Mouse (Mus musculus) limb, embryonic 14.5 days (tissue): ENCODE measurements around the gene Ubr1. TPM values are rescaled to one million over a fixed set of nuclear protein-coding genes. Genes with fewer than 3 reads are reported as not detected.

Source experiments
- ATAC-seq: fragments of 200-750 bp; cut with Nextera tagmentation; 2 replicates; pipeline ENCODE4 v1.8.0; 2017; ENCODE audit warnings: low read depth, moderate number of reproducible peaks, moderate TSS enrichment; ENCODE audit not compliant: low FRiP score
- DNase-seq: peaks from one replicate; pipeline ENCODE4 v3.0.0-alpha.2; 2015; ENCODE audit warnings: low spot score
- H3K27ac ChIP-seq: fragments of 300-500 bp; sonication (generic); replicated peaks from 2 replicates; pipeline ENCODE4 v1.5.1; 2014; ENCODE audit warnings: low read depth, mild to moderate bottlenecking, low read length, moderate library complexity, mixed read lengths
- H3K27me3 ChIP-seq: fragments of 300-500 bp; sonication (generic); 2 replicates; pipeline ENCODE4 v1.6.1; 2014; ENCODE audit warnings: low read length, mixed read lengths; ENCODE audit not compliant: control insufficient read depth, insufficient read depth
- H3K36me3 ChIP-seq: fragments of 300-500 bp; sonication (generic); 2 replicates; pipeline ENCODE4 v1.6.1; 2014; ENCODE audit warnings: mild to moderate bottlenecking, low read length, moderate library complexity, mixed read lengths; ENCODE audit not compliant: control insufficient read depth, insufficient read depth
- H3K4me1 ChIP-seq: fragments of 300-500 bp; sonication (generic); 2 replicates; pipeline ENCODE4 v1.6.1; 2014; ENCODE audit warnings: antibody characterized with exemption, low read length, mixed read lengths; ENCODE audit not compliant: control insufficient read depth, insufficient read depth
- H3K4me2 ChIP-seq: fragments of 300-500 bp; sonication (generic); replicated peaks from 2 replicates; pipeline ENCODE4 v1.6.1; 2014; ENCODE audit warnings: low read depth, mild to moderate bottlenecking, low read length, moderate library complexity; ENCODE audit not compliant: severe bottlenecking
- H3K4me3 ChIP-seq: fragments of 300-500 bp; sonication (generic); replicated peaks from 2 replicates; pipeline ENCODE4 v1.5.1; 2014; ENCODE audit warnings: low read length
- H3K9ac ChIP-seq: fragments of 300-500 bp; sonication (generic); 2 replicates; pipeline ENCODE4 v1.6.1; 2014; ENCODE audit warnings: mild to moderate bottlenecking, low read depth, low read length, moderate library complexity; ENCODE audit not compliant: severe bottlenecking
- H3K9me3 ChIP-seq: fragments of 300-500 bp; sonication (generic); 2 replicates; pipeline ENCODE4 v1.6.1; 2016; ENCODE audit warnings: low read length; ENCODE audit not compliant: control insufficient read depth
- POLR2A ChIP-seq: fragments of 200-500 bp; IDR thresholded peaks from 2 replicates; pipeline ENCODE4 v1.8.0; 2012; ENCODE audit warnings: inconsistent platforms, mild to moderate bottlenecking, moderate library complexity, borderline replicate concordance; ENCODE audit not compliant: insufficient read depth, insufficient read length; ENCODE audit errors: extremely low read depth
- WGBS: fragments of 180-500 bp; shearing (Covaris S2); extraction: QIAGEN DNeasy Blood & Tissue Kit; methylation state at CpG from one replicate; pipeline ENCODE4 v1.1.7; 2014; 5-methylcytosine and 5-hydroxymethylcytosine counted together
- polyA plus RNA-seq, 2 experiments: library from polyadenylated mRNA; depleted of rRNA in 1 of 2; stranded (reverse) in 1 of 2; unstranded in 1 of 2; fragments of >200 nt; fragmentation: Nextera tagmentation in 1 of 2; extraction: Ambion mirVana in 1 of 2; gene quantifications; 2 replicates each; pipeline versions ENCODE4 v1.2.1 to v1.2.3; 2012 to 2014

Gene Ubr1
- polyA plus RNA-seq, 2 experiments, result 16.8 to 22.6 TPM

DNA sequence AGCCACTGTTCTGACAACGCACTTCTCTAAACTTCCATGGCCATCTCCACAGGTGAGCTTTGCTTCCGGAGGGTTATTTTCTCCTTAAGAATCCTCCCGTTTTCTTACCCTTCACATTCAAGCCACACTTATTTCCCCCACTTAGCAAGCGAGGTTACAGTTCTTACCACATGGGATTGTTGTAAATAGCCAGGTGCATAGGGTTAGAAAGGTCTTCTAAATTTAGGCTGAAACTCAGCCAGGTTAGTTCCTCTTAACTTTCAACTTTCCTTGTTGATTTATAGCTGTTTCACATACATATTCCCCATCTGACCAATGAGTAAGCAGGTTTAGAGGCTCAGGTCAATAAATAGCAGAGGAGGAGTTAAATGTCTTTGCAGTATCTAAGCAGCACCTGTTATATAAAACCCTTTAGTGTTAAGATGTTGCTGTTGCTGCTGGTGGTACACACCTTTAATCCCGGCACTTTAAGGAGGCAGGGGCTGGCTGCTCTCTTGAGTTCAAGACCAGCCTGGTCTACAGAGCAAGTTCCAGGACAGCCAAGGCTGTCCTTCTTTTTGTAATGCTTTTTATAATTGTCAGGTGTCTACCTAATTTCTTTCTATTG, 38.7 kb upstream of the Ubr1 start:
- DNase-seq (no peak), ATAC-seq (no peak)
- Histone ChIP-seq H3K9ac (peak overlapping the region; percentile 67), H3K27me3 (no peaks in the 10 kb centered on the region), H3K27ac (no peak overlapping the region), H3K36me3 (peaks cover 18% of the 10 kb centered on the region), H3K4me3 (peak overlapping the region; percentile 67), H3K4me2 (peak overlapping the region; percentile 88), H3K4me1 (peaks cover 7% of the 10 kb centered on the region), H3K9me3 (no peaks in the 10 kb centered on the region)
- WGBS, result 25% methylated on average over 5 of the region's 5 CpGs
- TF ChIP-seq POLR2A, result no peak

DNA sequence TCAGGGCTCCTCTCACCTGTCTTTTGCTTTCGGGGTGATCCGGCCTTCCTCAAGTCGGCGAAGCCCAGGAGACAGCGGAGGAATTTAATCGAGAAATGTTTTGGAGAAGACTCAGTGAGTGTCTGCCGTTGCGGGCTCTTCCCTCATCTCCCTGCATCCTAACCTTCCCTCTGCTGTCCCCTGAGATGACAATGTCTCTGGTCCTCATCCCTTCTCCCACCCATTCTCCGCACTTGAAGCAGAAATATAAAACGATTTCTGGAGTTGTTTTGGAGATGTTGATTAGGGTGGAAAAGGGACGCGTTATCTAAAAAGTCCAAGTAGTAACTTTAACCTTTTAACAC, 38.1 kb upstream of the Ubr1 start:
- WGBS, result 1% methylated on average over 12 of the region's 12 CpGs
- no peak for TF ChIP-seq POLR2A
- peak overlapping the region; percentile 67 for H3K9ac ChIP-seq
- DNase-seq (no peak), ATAC-seq (no peak)
- peak overlapping the region; percentile 88 for H3K4me2 ChIP-seq
- no peaks in the 10 kb centered on the region for H3K9me3 ChIP-seq
- peak overlapping the region; percentile 67 for H3K4me3 ChIP-seq
- H3K36me3 ChIP-seq, result peaks cover 16% of the 10 kb centered on the region
- peaks cover 7% of the 10 kb centered on the region for H3K4me1 ChIP-seq
- H3K27ac ChIP-seq, result no peak overlapping the region
- no peaks in the 10 kb centered on the region for H3K27me3 ChIP-seq

DNA sequence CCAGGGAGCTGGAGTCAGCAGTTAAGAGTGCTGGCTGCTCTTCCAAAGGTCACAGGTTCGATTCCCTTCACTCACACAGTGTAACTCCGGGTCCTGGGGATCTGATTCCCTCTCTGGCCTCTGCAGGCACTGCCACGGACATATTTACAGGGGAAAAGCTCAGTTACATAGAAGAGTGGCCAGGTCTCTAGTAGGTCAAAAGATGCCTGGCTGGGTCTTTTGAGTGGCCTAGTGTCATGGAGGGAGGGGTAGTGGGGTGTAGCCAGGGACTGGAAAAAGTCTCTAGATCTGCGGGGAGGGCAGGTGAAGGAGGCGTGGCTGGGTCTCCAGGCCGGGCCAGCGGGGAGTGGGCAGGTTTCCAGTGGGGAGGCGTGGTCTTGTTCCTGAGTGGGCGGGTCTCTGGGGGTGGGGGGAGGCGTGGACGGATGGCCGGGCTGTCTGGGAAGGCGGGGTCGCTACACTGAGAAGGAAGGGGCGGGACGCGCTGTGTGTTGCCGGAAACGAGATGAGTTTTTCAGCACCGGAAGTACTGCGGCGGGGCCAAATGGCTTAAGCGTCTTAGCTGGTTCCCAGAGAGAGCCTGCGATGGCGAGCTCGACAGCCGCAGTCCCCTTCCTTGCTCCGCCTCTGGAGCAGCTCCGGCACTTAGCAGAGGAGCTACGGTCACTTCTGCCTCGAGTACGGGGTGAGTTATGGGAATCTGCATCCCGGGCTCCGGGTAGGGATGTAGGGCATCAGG, 37.6 kb upstream of the Ubr1 start, which contains the start of gene Ccndbp1:
Gene Ccndbp1, plus strand, starts transcription at position 479 of the 739 bp plus-strand sequence.
- Histone ChIP-seq H3K27me3 (no peaks in the 10 kb centered on the region), H3K4me2 (peak within 1 kb of the TSS; percentile 88), H3K4me1 (peaks cover 7% of the 10 kb centered on the region), H3K27ac (0 out of 2 replicates have a peak within 1 kb of the TSS, but pooled peaks have one; percentile 26), H3K9ac (peak within 1 kb of the TSS; percentile 67), H3K9me3 (no peaks in the 10 kb centered on the region), H3K36me3 (peaks cover 13% of the 10 kb centered on the region), H3K4me3 (peak within 1 kb of the TSS; percentile 67)
- ATAC-seq, result peak; percentile 99
- TF ChIP-seq POLR2A, result peak; percentile 46; the same call in 1 of the 2 replicates
- DNase-seq, result peak; percentile 93
- 4% methylated on average over 28 of the region's 34 CpGs for WGBS

DNA sequence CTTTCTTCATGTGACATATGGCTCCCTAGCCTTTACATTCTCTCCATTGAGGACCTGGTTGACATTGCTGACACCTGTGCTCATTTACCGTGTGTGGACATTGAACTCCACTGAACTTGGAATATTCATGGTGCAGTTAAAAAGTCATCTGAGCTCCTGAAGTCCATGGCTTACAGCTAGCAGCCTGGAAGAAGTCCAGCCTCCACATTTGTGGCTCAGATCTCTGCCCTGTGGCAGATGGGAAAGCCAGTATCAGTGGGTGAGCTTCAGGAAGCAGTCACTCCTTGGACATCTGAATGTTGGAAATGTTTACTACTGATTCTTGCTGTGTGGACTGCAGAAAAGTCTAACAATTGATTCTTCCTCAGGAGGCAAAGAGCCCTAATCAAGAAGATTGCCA, 36.5 kb upstream of the Ubr1 start:
- Histone ChIP-seq H3K27me3 (no peaks in the 10 kb centered on the region), H3K36me3 (peaks cover 2% of the 10 kb centered on the region; the same call in 1 of the 2 replicates), H3K27ac (no peak overlapping the region), H3K4me1 (peaks cover 7% of the 10 kb centered on the region), H3K4me3 (no peak overlapping the region), H3K9ac (no peak overlapping the region), H3K9me3 (no peaks in the 10 kb centered on the region), H3K4me2 (no peak overlapping the region)
- no peak for TF ChIP-seq POLR2A
- 74% methylated on average over 1 of the region's 1 CpGs for WGBS
- no peak for DNase-seq
- ATAC-seq, result no peak

DNA sequence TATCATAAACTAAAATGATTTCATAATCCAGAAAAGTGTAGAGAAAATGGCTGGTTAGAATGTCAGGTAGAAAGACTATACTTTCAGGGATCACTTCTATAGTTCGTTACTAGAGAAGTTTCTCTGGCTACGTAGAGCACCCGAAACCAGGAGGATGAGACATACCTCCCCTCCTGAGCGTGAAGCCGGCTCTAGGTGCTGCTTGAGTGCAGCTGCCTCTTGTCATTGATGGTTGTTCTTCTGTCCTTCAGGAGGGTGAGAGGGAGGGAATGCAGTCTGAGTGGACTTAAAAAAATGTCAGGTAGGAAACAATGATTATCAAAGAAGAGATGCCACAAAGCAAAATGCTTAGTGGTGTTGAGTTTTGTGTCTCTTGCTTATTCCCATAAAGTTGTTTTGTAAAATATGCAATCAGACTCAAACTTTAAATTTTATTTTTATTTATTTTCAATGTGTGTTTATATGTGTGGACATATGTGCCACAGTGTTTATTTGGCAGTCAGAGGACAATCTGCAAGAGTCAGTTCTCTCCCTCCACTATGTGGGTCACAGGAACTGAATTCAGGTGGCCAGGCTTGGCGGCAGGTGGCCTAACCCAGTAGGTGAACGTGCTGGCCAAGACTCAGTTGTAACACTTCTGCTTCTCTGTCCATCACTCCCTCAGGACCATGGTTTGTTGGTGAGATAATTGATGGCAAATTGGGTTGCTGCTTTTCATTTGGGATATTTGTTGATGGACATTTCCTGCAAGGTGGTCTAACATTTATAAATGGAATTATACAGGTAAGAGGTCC, 33.7 kb upstream of the Ubr1 start:
- H3K4me1 ChIP-seq, result peaks cover 5% of the 10 kb centered on the region
- 78% methylated on average over 7 of the region's 7 CpGs for WGBS
- no peak for ATAC-seq

More for the DNA sequence above, 33.7 kb upstream of the Ubr1 start:
- no peak overlapping the region for H3K27ac ChIP-seq
- no peaks in the 10 kb centered on the region for H3K9me3 ChIP-seq
- H3K9ac ChIP-seq, result no peak overlapping the region
- H3K27me3 ChIP-seq, result no peaks in the 10 kb centered on the region
- DNase-seq, result no peak
- no peak overlapping the region for H3K4me3 ChIP-seq
- no peak overlapping the region for H3K4me2 ChIP-seq
- no peaks in the 10 kb centered on the region for H3K36me3 ChIP-seq
- no peak for TF ChIP-seq POLR2A
